ENCODE assay signal across 8 mouse cellular contexts in the genomic region with DNA sequence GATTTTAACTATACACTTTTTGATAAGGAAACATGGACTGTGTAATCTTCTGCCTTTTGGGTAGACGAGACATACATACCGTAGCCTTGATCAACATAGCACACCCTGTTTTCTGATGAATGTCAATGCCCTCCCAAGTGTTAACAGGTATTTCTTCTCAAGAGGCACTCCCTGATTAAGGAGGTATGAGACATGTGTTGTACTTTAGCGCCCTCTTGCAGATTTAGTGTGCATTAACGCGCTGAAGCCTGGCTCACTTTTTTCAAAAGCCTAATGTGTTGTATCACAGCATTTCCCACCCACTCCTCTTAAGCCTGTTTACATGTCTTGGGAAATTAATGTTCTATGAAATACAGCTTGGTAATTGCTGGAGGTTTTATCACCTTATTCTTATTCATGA. TPM values are rescaled to one million over a fixed set of nuclear protein-coding genes. Genes with fewer than 3 reads are reported as not detected.
DNase-seq lines count a peak whose midpoint lies in the region; ATAC-seq and TF ChIP-seq lines count a peak whose summit lies in the region.

No protein-coding gene starts in this region.

- no peaks in the 10 kb centered on the region for H3K36me3 ChIP-seq in limb, embryonic 14.5 days (ENCODE audit: control insufficient read depth, insufficient read depth, low read length)
- no peaks in the 10 kb centered on the region for H3K36me3 ChIP-seq in limb, embryonic 10.5 days
- H3K36me3 ChIP-seq in neural tube, embryonic 15.5 days, result no peaks in the 10 kb centered on the region

- DNase-seq in cerebellum, adult 11 months, result peak; percentile 10
- DNase-seq in cerebellum, postnatal 4 days (ENCODE audit: low spot score in 2 of 2), result no peak
- peak; percentile 3 for DNase-seq in limb, embryonic 14.5 days (ENCODE audit: low spot score)
- no peak for DNase-seq in limb, embryonic 10.5 days (ENCODE audit: low spot score)
- DNase-seq in cerebellum, adult 2 months, result peak; percentile 23 to 24
- peak; percentile 21 for DNase-seq in kidney, postnatal 10 days
- no peak for DNase-seq in MN1 (ENCODE audit: low spot score)

- no peaks in the 10 kb centered on the region for H3K27me3 ChIP-seq in limb, embryonic 14.5 days (ENCODE audit: control insufficient read depth, insufficient read depth, low read length)
- H3K27me3 ChIP-seq in limb, embryonic 10.5 days (ENCODE audit: low read depth, poor library complexity, severe bottlenecking), result peaks cover 4% of the 10 kb centered on the region; the same call in 1 of the 2 replicates
- no peaks in the 10 kb centered on the region for H3K27me3 ChIP-seq in cerebellum, adult 2 months (ENCODE audit: control insufficient read depth, insufficient read depth, low read length)
- H3K27me3 ChIP-seq in neural tube, embryonic 15.5 days (replicated peaks), result no peaks in the 10 kb centered on the region

- H3K9ac ChIP-seq in limb, embryonic 14.5 days (ENCODE audit: low read depth, low read length, severe bottlenecking), result no peak overlapping the region
- H3K9ac ChIP-seq in neural tube, embryonic 15.5 days (replicated peaks), result no peak overlapping the region

- no peak for ATAC-seq in limb, embryonic 14.5 days (ENCODE audit: low FRiP score, low read depth)
- 0 out of 2 replicates have a peak, but pooled peaks have one; percentile 41 for ATAC-seq in neural tube, embryonic 15.5 days (ENCODE audit: low FRiP score)

- TF ChIP-seq POLR2A in limb, embryonic 14.5 days (IDR thresholded peaks at IDR 0.05; ENCODE audit: borderline replicate concordance, extremely low read depth, insufficient read depth, insufficient read length), result no peak
- no peak for TF ChIP-seq POLR2A in cerebellum, adult 2 months (IDR thresholded peaks at IDR 0.05; ENCODE audit: borderline replicate concordance, insufficient read depth, low read length)

- no peaks in the 10 kb centered on the region for H3K9me3 ChIP-seq in limb, embryonic 14.5 days (ENCODE audit: control insufficient read depth, low read length)
- no peaks in the 10 kb centered on the region for H3K9me3 ChIP-seq in limb, embryonic 10.5 days (replicated peaks)
- no peaks in the 10 kb centered on the region for H3K9me3 ChIP-seq in neural tube, embryonic 15.5 days (replicated peaks)

- peak; percentile 21; the same call in 1 of the 2 replicates for TF ChIP-seq CTCF in cerebellum, adult 2 months (IDR thresholded peaks at IDR 0.05; ENCODE audit: borderline replicate concordance, insufficient read depth, low read depth, low read length)

- H3K4me2 ChIP-seq in limb, embryonic 14.5 days (replicated peaks; ENCODE audit: low read depth, low read length, severe bottlenecking), result no peak overlapping the region
- no peak overlapping the region for H3K4me2 ChIP-seq in neural tube, embryonic 15.5 days

- no peak overlapping the region for H3K4me3 ChIP-seq in limb, embryonic 14.5 days (replicated peaks; ENCODE audit: low read length)
- no peak overlapping the region for H3K4me3 ChIP-seq in limb, embryonic 10.5 days
- H3K4me3 ChIP-seq in cerebellum, adult 2 months (replicated peaks; ENCODE audit: insufficient read depth, low read depth, low read length), result no peak overlapping the region
- no peak overlapping the region for H3K4me3 ChIP-seq in neural tube, embryonic 15.5 days (replicated peaks)

- WGBS in limb, embryonic 14.5 days, result 45% methylated on average over 5 of the region's 5 CpGs
- 42% methylated on average over 5 of the region's 5 CpGs for WGBS in limb, embryonic 10.5 days
- WGBS in cerebellum, adult 2 months, result 37% methylated on average over 5 of the region's 5 CpGs
- 46% methylated on average over 5 of the region's 5 CpGs for WGBS in neural tube, embryonic 15.5 days

- H3K27ac ChIP-seq in limb, embryonic 14.5 days (replicated peaks; ENCODE audit: low read depth, low read length), result no peak overlapping the region
- H3K27ac ChIP-seq in limb, embryonic 10.5 days, result no peak overlapping the region
- no peak overlapping the region for H3K27ac ChIP-seq in cerebellum, adult 2 months (ENCODE audit: insufficient read depth, low read length)
- no peak overlapping the region for H3K27ac ChIP-seq in neural tube, embryonic 15.5 days (replicated peaks)

- H3K4me1 ChIP-seq in limb, embryonic 14.5 days (ENCODE audit: control insufficient read depth, insufficient read depth, low read length), result no peaks in the 10 kb centered on the region
- H3K4me1 ChIP-seq in limb, embryonic 10.5 days, result no peaks in the 10 kb centered on the region
- H3K4me1 ChIP-seq in cerebellum, adult 2 months (ENCODE audit: control insufficient read depth, insufficient read depth, low read length), result no peaks in the 10 kb centered on the region
- no peaks in the 10 kb centered on the region for H3K4me1 ChIP-seq in neural tube, embryonic 15.5 days

RNA-seq across cellular contexts. Expression of a gene that starts 17.0 kb away (rescaled TPM):
- 14.9 and 15.0 TPM in 2 replicates for polyA plus RNA-seq in limb, embryonic 14.5 days (2012; rRNA removed)
- polyA plus RNA-seq in limb, embryonic 14.5 days (2014; fragmentation: Nextera tagmentation; extraction: Ambion mirVana), result 14.9 and 18.0 TPM in 2 replicates
- 4.5 and 6.0 TPM in 2 replicates for polyA plus RNA-seq in limb, embryonic 10.5 days (2016; fragmentation: Nextera tagmentation; extraction: Ambion mirVana)
- 26.7 and 28.6 TPM in 2 replicates for polyA plus RNA-seq in cerebellum, adult 2 months (2012; rRNA removed)
- polyA plus RNA-seq in neural tube, embryonic 15.5 days (2015; fragmentation: Nextera tagmentation; extraction: Ambion mirVana), result 13.5 and 16.2 TPM in 2 replicates

Comparison
In these comparisons a context has a peak if more than half of its experiments do, and no peak if none do; other contexts are left out.
1. DNase-seq: peak in cerebellum, adult 11 months (single experiment), limb, embryonic 14.5 days (single experiment), cerebellum, adult 2 months (2 of 2) and kidney, postnatal 10 days (single experiment); none in cerebellum, postnatal 4 days (0 of 2), limb, embryonic 10.5 days (single experiment) and MN1 (single experiment).